Mouse (Mus musculus) neural tube, embryonic 15.5 days (tissue): ENCODE results near the gene Shoc2. TPM values are rescaled to one million over a fixed set of nuclear protein-coding genes. Genes with fewer than 3 reads are reported as not detected.
"Not testable (repeated sequence)": the region's sequence is repeated elsewhere in the genome, so short reads cannot be mapped to it uniquely, and the experiment has no call there.

Source experiments
- ATAC-seq: fragments of 200-750 bp; cut with Nextera tagmentation; 2 replicates; pipeline ENCODE4 v1.8.0; 2017; ENCODE audit warnings: mild to moderate bottlenecking, moderate TSS enrichment, moderate library complexity; ENCODE audit not compliant: low FRiP score
- H3K27ac ChIP-seq: fragments of 300-500 bp; sonication (generic); replicated peaks from 2 replicates; pipeline ENCODE4 v1.5.1; 2015; ENCODE audit warnings: mild to moderate bottlenecking, inconsistent platforms
- H3K27me3 ChIP-seq: fragments of 300-500 bp; sonication (generic); replicated peaks from 2 replicates; pipeline ENCODE4 v1.6.1; 2015; ENCODE audit warnings: inconsistent platforms
- H3K36me3 ChIP-seq: fragments of 300-500 bp; sonication (generic); 2 replicates; pipeline ENCODE4 v1.6.1; 2015; ENCODE audit warnings: inconsistent platforms
- H3K4me1 ChIP-seq: fragments of 300-500 bp; sonication (generic); 2 replicates; pipeline ENCODE4 v1.6.1; 2015; ENCODE audit warnings: inconsistent platforms
- H3K4me2 ChIP-seq: fragments of 300-500 bp; sonication (generic); 2 replicates; pipeline ENCODE4 v1.6.1; 2015; ENCODE audit warnings: inconsistent platforms, mild to moderate bottlenecking, moderate library complexity
- H3K4me3 ChIP-seq: fragments of 300-500 bp; sonication (generic); replicated peaks from 2 replicates; pipeline ENCODE4 v1.5.1; 2015; ENCODE audit warnings: mild to moderate bottlenecking, inconsistent platforms
- H3K9ac ChIP-seq: fragments of 300-500 bp; sonication (generic); replicated peaks from 2 replicates; pipeline ENCODE4 v1.6.1; 2015; ENCODE audit warnings: mild to moderate bottlenecking, inconsistent platforms
- H3K9me3 ChIP-seq: fragments of 300-500 bp; sonication (generic); replicated peaks from 2 replicates; pipeline ENCODE4 v1.6.1; 2016; ENCODE audit warnings: inconsistent platforms
- WGBS: fragments of 180-500 bp; shearing (Covaris S2); methylation state at CpG from one replicate; pipeline ENCODE4 v1.1.7; 2015; ENCODE audit warnings: mixed read lengths; 5-methylcytosine and 5-hydroxymethylcytosine counted together
- polyA plus RNA-seq: library from polyadenylated mRNA; unstranded; fragments of >200 nt; fragmentation: Nextera tagmentation; extraction: Ambion mirVana; gene quantifications from 2 replicates; pipeline ENCODE4 v1.2.1, GENCODE M21; 2015

Gene Shoc2
- polyA plus RNA-seq, 1 experiment from 2014 or later, result 58.4 TPM

DNA sequence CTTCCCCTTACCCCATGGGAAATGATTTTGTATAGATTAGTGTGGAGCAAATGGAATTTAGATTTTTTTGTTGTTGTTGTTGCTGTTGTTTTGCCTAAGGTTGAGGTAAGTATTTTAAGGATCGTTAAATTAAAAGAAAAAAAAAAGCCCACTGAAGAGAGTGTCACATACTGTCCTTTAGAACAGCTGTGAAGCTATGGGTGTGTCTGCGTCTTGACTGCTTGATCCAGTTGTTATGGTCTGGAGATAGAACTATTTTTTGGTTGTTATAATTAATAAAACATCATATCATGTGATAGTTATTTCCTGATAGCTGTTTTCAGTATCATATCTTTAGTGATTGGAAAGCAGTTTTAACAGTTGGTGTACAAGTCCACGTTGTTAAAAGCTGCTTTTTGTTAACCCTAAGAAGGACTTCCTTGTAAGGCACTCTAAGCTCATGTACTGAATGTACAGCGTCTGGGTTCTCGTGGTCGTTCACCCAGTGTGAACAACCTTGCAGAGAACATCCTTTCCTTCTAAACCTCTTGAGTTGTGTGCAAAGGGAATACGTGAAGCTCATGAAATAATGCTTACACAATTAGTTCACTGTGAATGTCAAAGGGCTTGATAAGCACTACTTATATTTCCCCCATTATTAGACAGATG is 39.1 kb upstream of the Shoc2 start:
- H3K36me3 ChIP-seq, result peaks cover 11% of the 10 kb centered on the region
- no peak overlapping the region for H3K9ac ChIP-seq
- peak overlapping the region; percentile 18; the same call in 1 of the 2 replicates for H3K27ac ChIP-seq
- whole genome bisulfite sequencing, result 64% methylated on average over 7 of the region's 7 CpGs
- no peaks in the 10 kb centered on the region for H3K9me3 ChIP-seq
- H3K4me2 ChIP-seq, result peak overlapping the region; percentile 79
- peak overlapping the region; percentile 96 for H3K4me3 ChIP-seq
- peaks cover 31% of the 10 kb centered on the region for H3K4me1 ChIP-seq
- H3K27me3 ChIP-seq, result no peaks in the 10 kb centered on the region
- ATAC-seq, result no peak

DNA sequence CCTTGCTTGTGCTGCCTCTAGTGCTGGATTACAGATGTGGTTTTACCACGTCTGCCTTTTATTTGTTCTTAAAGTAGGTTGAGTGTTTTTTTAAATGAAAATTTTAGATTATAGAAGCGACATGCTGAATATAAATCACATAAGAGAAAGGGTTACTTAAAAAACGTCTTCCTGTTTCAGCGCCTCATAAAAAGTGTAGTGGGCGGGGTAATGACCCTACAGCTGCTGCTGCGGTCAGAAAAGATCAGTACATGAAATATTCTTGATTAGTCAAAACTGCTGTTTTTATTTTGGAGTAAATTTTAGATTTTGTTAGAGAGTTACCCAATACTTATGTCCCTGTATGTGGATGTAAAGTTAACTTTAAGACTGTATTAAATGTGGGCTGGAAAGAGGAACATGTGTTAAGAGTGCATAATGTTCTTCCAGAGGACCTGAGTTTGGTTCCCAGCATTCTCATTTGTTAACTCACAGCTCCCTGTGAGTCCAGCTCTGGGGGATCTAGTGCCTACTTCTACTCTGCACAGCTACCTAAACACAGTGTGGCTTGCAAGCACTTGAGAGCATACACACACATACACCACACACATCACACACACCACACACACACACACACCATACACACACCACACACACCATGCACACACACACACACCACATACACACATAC is 37.9 kb upstream of the Shoc2 start:
- Histone ChIP-seq H3K27ac (no peak overlapping the region), H3K4me3 (no peak overlapping the region), H3K36me3 (peaks cover 19% of the 10 kb centered on the region), H3K4me1 (peaks cover 31% of the 10 kb centered on the region), H3K4me2 (no peak overlapping the region), H3K27me3 (no peaks in the 10 kb centered on the region), H3K9me3 (no peaks in the 10 kb centered on the region), H3K9ac (no peak overlapping the region)
- WGBS, result 54% methylated on average over 6 of the region's 6 CpGs
- ATAC-seq, result no peak

DNA sequence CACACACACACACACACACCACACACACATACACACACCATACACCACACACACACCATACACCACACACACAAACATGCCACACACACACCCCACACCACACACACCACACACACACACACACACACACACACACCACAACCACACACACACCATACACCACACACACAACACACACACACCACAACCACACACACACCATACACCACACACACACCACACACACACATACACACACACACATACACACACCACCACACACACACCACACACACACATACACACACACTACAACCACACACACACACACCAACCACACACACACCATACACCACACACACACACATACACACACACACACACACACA is 37.4 kb upstream of the Shoc2 start:
- H3K9ac ChIP-seq, result not testable (repeated sequence)

DNA sequence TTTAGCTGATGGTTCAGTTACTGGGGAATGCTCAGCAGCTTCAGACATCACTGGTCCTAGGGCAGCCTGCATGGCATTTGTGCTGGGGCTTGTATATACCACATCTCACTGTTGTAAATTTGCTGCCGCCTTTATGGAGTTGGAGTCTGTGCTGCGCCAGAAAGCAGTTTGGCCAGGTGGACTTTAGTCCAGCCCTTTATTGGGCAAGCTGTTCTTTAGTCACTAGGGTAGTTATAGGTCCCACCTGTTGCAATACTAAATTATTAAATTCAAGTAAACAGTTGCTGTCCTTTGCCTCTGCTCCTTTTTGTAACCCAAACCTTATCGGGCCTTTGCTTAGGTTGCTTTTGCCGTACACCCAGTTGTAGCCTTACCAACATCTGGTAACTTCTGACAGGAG is 29.2 kb upstream of the Shoc2 start:
- H3K4me2 ChIP-seq, result no peak overlapping the region
- H3K9me3 ChIP-seq, result no peaks in the 10 kb centered on the region
- ATAC-seq, result no peak
- no peaks in the 10 kb centered on the region for H3K27me3 ChIP-seq
- H3K4me3 ChIP-seq, result no peak overlapping the region
- WGBS, result 95% methylated on average over 4 of the region's 4 CpGs
- no peaks in the 10 kb centered on the region for H3K4me1 ChIP-seq
- H3K9ac ChIP-seq, result no peak overlapping the region
- no peak overlapping the region for H3K27ac ChIP-seq
- peaks cover 75% of the 10 kb centered on the region for H3K36me3 ChIP-seq

More for the DNA sequence above, 37.4 kb upstream of the Shoc2 start:
- H3K9me3 ChIP-seq, H3K27ac ChIP-seq, ATAC-seq, H3K4me2 ChIP-seq, H3K27me3 ChIP-seq, H3K4me3 ChIP-seq: not testable (repeated sequence)
- Histone ChIP-seq H3K4me1 (peaks cover 31% of the 10 kb centered on the region), H3K36me3 (peaks cover 22% of the 10 kb centered on the region)

DNA sequence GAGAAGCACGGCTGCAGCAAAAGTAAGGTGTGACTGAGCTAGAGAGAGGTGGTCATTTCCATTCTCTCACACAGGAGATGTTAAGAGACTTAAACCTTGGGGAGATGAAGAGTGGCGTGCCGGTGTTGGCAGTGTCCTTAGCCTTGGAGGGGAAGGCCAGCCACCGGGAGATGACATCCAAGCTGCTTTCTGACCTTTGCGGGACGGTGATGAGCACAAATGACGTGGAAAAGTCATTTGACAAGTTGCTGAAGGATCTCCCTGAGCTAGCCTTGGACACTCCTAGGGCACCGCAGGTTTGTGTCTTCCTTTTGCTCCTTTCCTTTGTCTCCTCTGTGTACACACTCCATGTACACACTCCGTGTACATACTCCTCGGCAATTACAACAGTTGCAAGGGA is 24.6 kb upstream of the Shoc2 start:
- Histone ChIP-seq H3K9ac (no peak overlapping the region), H3K36me3 (peaks cover 60% of the 10 kb centered on the region), H3K4me3 (no peak overlapping the region), H3K27me3 (no peaks in the 10 kb centered on the region), H3K4me1 (no peaks in the 10 kb centered on the region), H3K9me3 (no peaks in the 10 kb centered on the region), H3K4me2 (no peak overlapping the region), H3K27ac (no peak overlapping the region)
- ATAC-seq, result no peak
- WGBS, result 96% methylated on average over 10 of the region's 10 CpGs

DNA sequence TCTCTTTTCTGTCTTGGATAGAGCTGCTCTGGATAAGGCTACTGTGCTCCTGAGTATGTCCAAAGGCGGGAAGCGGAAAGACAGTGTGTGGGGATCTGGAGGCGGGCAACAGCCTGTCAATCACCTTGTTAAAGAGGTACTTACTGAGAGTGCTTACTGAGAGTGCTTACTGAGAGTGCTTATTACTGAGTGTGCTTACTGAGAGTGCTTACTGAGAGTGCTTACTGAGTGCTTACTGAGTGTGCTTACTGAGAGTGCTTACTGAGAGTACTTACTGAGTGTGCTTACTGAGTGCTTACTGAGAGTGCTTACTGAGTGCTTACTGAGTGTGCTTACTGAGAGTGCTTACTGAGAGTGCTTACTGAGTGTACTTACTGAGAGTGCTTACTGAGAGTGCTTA is 22.1 kb upstream of the Shoc2 start:
- not testable (repeated sequence) for H3K4me1 ChIP-seq, H3K9me3 ChIP-seq, H3K4me3 ChIP-seq, H3K9ac ChIP-seq, H3K27me3 ChIP-seq, H3K4me2 ChIP-seq, ATAC-seq, H3K27ac ChIP-seq
- WGBS, result 95% methylated on average over 3 of the region's 3 CpGs
- peaks cover 48% of the 10 kb centered on the region for H3K36me3 ChIP-seq

DNA sequence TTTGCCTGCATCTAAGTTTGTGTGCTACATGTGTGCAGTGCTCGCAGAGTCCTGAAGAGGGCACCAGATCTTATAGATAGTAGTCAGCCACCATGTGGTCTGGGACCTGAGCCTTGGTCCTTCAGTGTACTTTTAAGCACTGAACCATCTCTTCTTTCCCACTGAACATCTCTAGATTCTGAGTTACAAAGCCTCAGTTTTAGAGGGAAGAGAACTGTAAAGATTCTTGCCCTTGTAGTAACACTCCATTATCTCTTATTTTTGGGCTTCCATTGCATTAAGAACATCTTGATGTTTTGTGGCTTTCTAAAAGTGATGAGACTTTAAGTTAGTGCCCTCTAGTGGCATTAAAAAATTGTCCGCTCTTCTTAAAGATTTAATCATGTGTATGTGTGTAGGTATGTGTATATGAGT is 18.8 kb upstream of the Shoc2 start:
- no peak overlapping the region for H3K4me2 ChIP-seq
- no peak overlapping the region for H3K9ac ChIP-seq
- no peak overlapping the region for H3K4me3 ChIP-seq
- H3K36me3 ChIP-seq, result peaks cover 30% of the 10 kb centered on the region
- ATAC-seq, result no peak
- no peaks in the 10 kb centered on the region for H3K9me3 ChIP-seq
- H3K27me3 ChIP-seq, result no peaks in the 10 kb centered on the region
- no peaks in the 10 kb centered on the region for H3K4me1 ChIP-seq
- no peak overlapping the region for H3K27ac ChIP-seq
- WGBS, result 90% methylated on average over 2 of the region's 2 CpGs

DNA sequence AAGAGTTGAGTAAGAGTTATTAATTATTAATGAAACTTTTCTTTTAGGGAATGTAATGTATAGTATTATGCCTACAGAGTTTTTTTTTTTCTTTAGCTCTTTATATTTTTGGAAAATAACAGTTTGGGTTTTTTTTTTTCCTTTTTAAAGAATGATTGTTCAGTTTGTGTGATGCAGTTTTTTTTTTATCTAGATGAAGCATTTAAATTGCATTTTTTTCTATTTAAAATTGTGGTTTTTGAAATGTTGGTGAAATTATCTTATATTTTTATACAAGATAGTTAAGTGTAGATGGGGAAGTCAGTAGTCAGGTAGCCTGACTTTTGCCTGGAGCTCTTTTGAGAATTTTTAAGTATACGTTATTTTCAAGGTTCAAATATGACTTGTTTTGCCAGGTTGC is 17.4 kb upstream of the Shoc2 start:
- peaks cover 34% of the 10 kb centered on the region for H3K36me3 ChIP-seq
- no peaks in the 10 kb centered on the region for H3K4me1 ChIP-seq
- H3K27me3 ChIP-seq, result no peaks in the 10 kb centered on the region
- H3K4me2 ChIP-seq, result no peak overlapping the region
- H3K27ac ChIP-seq, result no peak overlapping the region
- no peaks in the 10 kb centered on the region for H3K9me3 ChIP-seq
- no peak overlapping the region for H3K4me3 ChIP-seq
- 95% methylated on average over 1 of the region's 1 CpGs for WGBS
- no peak for ATAC-seq
- no peak overlapping the region for H3K9ac ChIP-seq

DNA sequence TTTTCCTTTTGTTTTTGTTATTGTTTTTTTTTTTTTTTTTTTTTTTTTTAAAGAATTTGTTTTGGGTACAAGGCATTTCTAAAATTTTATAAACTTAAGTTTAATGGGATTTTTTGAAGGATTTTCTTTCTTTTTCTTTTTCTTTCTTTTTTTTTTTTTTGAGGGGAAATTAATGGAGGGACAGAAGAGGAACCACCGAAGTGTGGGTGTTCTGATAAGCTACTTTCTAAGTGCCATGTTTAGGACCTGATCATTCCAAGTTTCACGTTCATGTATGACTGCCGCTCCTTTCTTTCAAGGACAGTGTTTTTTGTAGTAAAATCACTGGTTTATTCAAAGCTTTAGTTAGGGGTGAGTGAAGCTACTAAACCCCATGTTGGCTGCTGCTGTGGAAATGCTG is 14.9 kb upstream of the Shoc2 start:
- H3K4me1 ChIP-seq, result no peaks in the 10 kb centered on the region
- no peaks in the 10 kb centered on the region for H3K27me3 ChIP-seq
- ATAC-seq, result no peak
- H3K9ac ChIP-seq, result no peak overlapping the region
- no peak overlapping the region for H3K4me2 ChIP-seq
- 92% methylated on average over 3 of the region's 3 CpGs for WGBS
- no peaks in the 10 kb centered on the region for H3K9me3 ChIP-seq
- H3K27ac ChIP-seq, result no peak overlapping the region
- no peak overlapping the region for H3K4me3 ChIP-seq
- peaks cover 43% of the 10 kb centered on the region for H3K36me3 ChIP-seq

DNA sequence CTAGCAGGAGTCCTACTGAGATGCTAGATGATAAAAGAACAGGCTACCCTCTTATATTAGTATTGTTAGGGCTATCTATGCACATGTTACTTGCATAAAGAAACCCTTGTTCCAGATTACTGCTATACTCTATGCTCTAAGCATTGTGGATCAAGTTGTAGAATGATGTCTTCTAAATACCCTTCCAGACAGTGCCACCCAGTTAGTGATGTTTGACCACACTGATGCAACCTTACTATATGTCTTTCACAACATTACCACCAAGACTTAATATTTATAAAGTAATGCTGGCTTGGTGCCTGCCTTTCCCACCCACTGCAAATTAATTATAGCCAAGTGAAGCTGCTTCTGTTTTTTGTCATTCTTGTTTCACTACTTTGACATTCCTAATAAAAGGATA is 11.1 kb upstream of the Shoc2 start:
- Histone ChIP-seq H3K27me3 (no peaks in the 10 kb centered on the region), H3K4me3 (no peak overlapping the region), H3K4me2 (no peak overlapping the region), H3K9ac (no peak overlapping the region), H3K9me3 (no peaks in the 10 kb centered on the region), H3K27ac (no peak overlapping the region), H3K36me3 (peaks cover 48% of the 10 kb centered on the region), H3K4me1 (no peaks in the 10 kb centered on the region)
- no peak for ATAC-seq

DNA sequence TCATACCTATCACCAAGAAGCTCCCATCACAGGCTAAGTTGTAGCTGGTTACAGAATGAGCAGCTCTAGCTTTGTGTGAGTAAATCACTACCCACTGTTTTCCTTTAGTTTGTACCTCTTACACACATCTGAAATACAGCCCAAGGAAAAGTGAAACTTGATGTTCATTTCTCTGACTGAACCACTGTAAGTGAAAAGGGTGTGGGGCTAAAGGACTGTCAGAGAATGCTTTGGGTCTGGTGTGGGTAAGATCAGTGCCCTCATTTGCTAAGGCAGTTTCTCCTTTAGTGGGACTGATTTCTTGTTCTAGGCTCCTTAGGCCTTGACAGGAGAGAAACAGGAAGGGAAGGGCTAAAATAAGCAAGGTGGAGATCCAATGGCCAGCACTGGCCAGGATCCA is 10.1 kb upstream of the Shoc2 start:
- Histone ChIP-seq H3K36me3 (peaks cover 51% of the 10 kb centered on the region), H3K4me1 (no peaks in the 10 kb centered on the region), H3K4me2 (no peak overlapping the region), H3K27ac (no peak overlapping the region), H3K9ac (no peak overlapping the region), H3K27me3 (no peaks in the 10 kb centered on the region), H3K9me3 (no peaks in the 10 kb centered on the region), H3K4me3 (no peak overlapping the region)
- no peak for ATAC-seq

DNA sequence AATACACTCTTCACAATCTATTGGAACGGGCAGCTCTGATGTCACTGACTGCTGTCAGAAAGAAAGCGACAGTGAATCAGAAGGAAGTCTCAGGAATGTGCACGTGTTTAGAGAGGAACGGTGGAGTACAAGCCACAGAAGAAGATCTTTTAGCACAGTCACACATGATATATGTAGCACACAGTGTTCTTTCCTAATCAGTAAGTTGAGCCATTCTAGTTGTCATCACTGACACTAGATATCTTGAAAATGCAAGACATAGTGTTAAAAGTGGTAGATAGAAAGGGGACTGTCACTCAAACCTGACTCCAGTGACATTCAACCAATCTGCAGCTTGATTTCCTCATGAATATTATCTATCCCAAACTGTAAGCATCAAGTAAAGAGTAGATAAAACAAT is 4.6 kb upstream of the Shoc2 start:
- Histone ChIP-seq H3K27ac (no peak overlapping the region), H3K4me2 (no peak overlapping the region), H3K4me3 (no peak overlapping the region), H3K27me3 (no peaks in the 10 kb centered on the region), H3K9me3 (no peaks in the 10 kb centered on the region), H3K4me1 (peaks cover 14% of the 10 kb centered on the region), H3K36me3 (peaks cover 15% of the 10 kb centered on the region), H3K9ac (no peak overlapping the region)
- ATAC-seq, result no peak
- WGBS, result 89% methylated on average over 4 of the region's 4 CpGs
